Mouse (Mus musculus) liver, embryonic 15.5 days (tissue): ENCODE data around the gene Btnl1. TPM values are rescaled to one million over a fixed set of nuclear protein-coding genes. Genes with fewer than 3 reads are reported as not detected.

Source experiments
- ATAC-seq: fragments of 200-750 bp; cut with Nextera tagmentation; 2 replicates; pipeline ENCODE4 v1.8.0; 2017; ENCODE audit warnings: moderate number of reproducible peaks, mild to moderate bottlenecking, moderate library complexity; ENCODE audit not compliant: insufficient read depth
- H3K27ac ChIP-seq: fragments of 300-500 bp; sonication (generic); replicated peaks from 2 replicates; pipeline ENCODE4 v1.5.1; 2015; ENCODE audit warnings: mild to moderate bottlenecking, inconsistent platforms
- H3K27me3 ChIP-seq: fragments of 300-500 bp; sonication (generic); 2 replicates; pipeline ENCODE4 v1.6.1; 2015; ENCODE audit warnings: mild to moderate bottlenecking, inconsistent platforms
- H3K36me3 ChIP-seq: fragments of 300-500 bp; sonication (generic); replicated peaks from 2 replicates; pipeline ENCODE4 v1.6.1; 2015; ENCODE audit warnings: moderate library complexity, mild to moderate bottlenecking, inconsistent platforms
- H3K4me1 ChIP-seq: fragments of 300-500 bp; sonication (generic); replicated peaks from 2 replicates; pipeline ENCODE4 v1.6.1; 2015; ENCODE audit warnings: inconsistent platforms
- H3K4me2 ChIP-seq: fragments of 300-500 bp; sonication (generic); 2 replicates; pipeline ENCODE4 v1.6.1; 2015; ENCODE audit warnings: moderate library complexity, mild to moderate bottlenecking, inconsistent platforms
- H3K4me3 ChIP-seq: fragments of 300-500 bp; sonication (generic); replicated peaks from 2 replicates; pipeline ENCODE4 v1.5.1; 2015; ENCODE audit warnings: mild to moderate bottlenecking, inconsistent platforms
- H3K9ac ChIP-seq: fragments of 300-500 bp; sonication (generic); 2 replicates; pipeline ENCODE4 v1.6.1; 2015; ENCODE audit warnings: moderate library complexity, mild to moderate bottlenecking, inconsistent platforms
- H3K9me3 ChIP-seq: fragments of 300-500 bp; sonication (generic); replicated peaks from 2 replicates; pipeline ENCODE4 v1.6.1; 2016; ENCODE audit warnings: inconsistent platforms
- WGBS: fragments of 180-500 bp; shearing (Covaris S2); methylation state at CpG from one replicate; pipeline ENCODE4 v1.1.7; 2015; ENCODE audit warnings: mixed read lengths; ENCODE audit not compliant: insufficient replicate concordance; 5-methylcytosine and 5-hydroxymethylcytosine counted together
- polyA plus RNA-seq: library from polyadenylated mRNA; unstranded; fragments of >200 nt; fragmentation: Nextera tagmentation; extraction: Ambion mirVana; gene quantifications from 2 replicates; pipeline ENCODE4 v1.2.1, GENCODE M21; 2015

Btnl1 gene
- polyA plus RNA-seq, result 0.05 TPM in 1 of 2 replicates, not detected in the other

DNA sequence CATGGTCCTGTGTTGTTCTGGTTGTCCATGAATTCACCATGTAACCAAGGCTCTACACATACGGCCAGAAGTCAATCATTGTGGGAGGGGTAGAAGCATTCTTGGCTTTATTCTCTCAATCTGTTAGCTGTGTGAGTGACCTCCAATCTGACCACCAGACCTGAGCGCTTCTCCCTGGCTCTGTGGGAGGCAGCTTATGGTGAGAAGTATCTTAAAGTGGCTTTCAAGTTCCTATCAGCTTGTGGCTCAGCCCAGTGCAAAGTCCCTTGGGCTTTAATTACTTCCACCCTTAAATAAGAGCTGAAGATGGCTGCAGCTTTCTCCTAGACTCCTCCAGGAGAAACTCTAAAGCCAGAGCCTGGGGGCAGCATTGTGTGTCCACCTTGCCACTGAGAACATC, at the start of gene Btnl1:
Btnl1 (plus strand) TSS at position 286 of the 400 bp plus-strand sequence.
- no peak within 1 kb of the TSS for H3K4me3 ChIP-seq
- no peak for ATAC-seq
- 49% methylated on average over 2 of the region's 2 CpGs for WGBS
- H3K4me1 ChIP-seq, result no peaks in the 10 kb centered on the region
- no peak within 1 kb of the TSS for H3K9ac ChIP-seq
- no peaks in the 10 kb centered on the region for H3K27me3 ChIP-seq
- H3K4me2 ChIP-seq, result no peak within 1 kb of the TSS
- H3K9me3 ChIP-seq, result no peaks in the 10 kb centered on the region
- H3K36me3 ChIP-seq, result no peaks in the 10 kb centered on the region
- H3K27ac ChIP-seq, result no peak within 1 kb of the TSS

- WGBS, result 23% methylated on average over 2 of the region's 2 CpGs
- H3K4me2 ChIP-seq, result no peak overlapping the region
- no peaks in the 10 kb centered on the region for H3K36me3 ChIP-seq
- H3K4me3 ChIP-seq, result no peak overlapping the region
- ATAC-seq, result no peak
- H3K9ac ChIP-seq, result no peak overlapping the region
- no peak overlapping the region for H3K27ac ChIP-seq
- no peaks in the 10 kb centered on the region for H3K27me3 ChIP-seq
- H3K9me3 ChIP-seq, result no peaks in the 10 kb centered on the region
- no peaks in the 10 kb centered on the region for H3K4me1 ChIP-seq
These were observed 47.1 kb upstream of the Btnl1 start for GRCm38 (mm10) chr17:34329807-34330206.

DNA sequence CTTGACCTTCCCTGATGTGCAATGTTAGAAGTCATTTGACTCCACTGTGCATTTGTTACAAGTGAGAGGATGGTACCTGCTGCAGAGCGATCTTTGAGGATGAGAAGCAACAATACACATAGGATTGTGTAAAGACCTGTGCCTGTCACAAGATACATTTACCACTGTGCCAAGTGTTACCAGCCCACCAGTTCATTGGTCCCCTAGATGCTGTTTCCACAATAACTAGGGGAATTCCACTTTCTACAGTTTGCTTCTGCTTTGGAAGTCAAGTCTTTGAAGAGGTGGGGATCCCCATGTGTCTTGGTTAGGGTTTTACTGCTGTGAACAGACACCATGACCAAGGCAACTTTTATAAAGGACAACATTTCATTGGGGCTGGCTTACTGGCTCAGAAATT, 45.7 kb upstream of the Btnl1 start:
- no peak overlapping the region for H3K27ac ChIP-seq
- no peak overlapping the region for H3K4me2 ChIP-seq
- no peak overlapping the region for H3K9ac ChIP-seq
- ATAC-seq, result no peak
- H3K4me3 ChIP-seq, result no peak overlapping the region
- 66% methylated on average over 1 of the region's 1 CpGs for WGBS
- H3K9me3 ChIP-seq, result no peaks in the 10 kb centered on the region
- H3K4me1 ChIP-seq, result no peaks in the 10 kb centered on the region
- H3K36me3 ChIP-seq, result no peaks in the 10 kb centered on the region
- no peaks in the 10 kb centered on the region for H3K27me3 ChIP-seq

- no peak for ATAC-seq
- H3K27ac ChIP-seq, result no peak overlapping the region
- H3K9ac ChIP-seq, result no peak overlapping the region
- no peak overlapping the region for H3K4me2 ChIP-seq
- 15% methylated on average over 3 of the region's 3 CpGs for WGBS
- no peaks in the 10 kb centered on the region for H3K9me3 ChIP-seq
- no peak overlapping the region for H3K4me3 ChIP-seq
- no peaks in the 10 kb centered on the region for H3K4me1 ChIP-seq
- no peaks in the 10 kb centered on the region for H3K36me3 ChIP-seq
- H3K27me3 ChIP-seq, result no peaks in the 10 kb centered on the region
These were observed 36.1 kb upstream of the Btnl1 start for GRCm38 (mm10) chr17:34340619-34341402.

- 66% methylated on average over 4 of the region's 4 CpGs for WGBS
- Histone ChIP-seq H3K4me2 (no peak overlapping the region), H3K36me3 (no peaks in the 10 kb centered on the region), H3K9me3 (no peaks in the 10 kb centered on the region), H3K4me3 (no peak overlapping the region), H3K4me1 (no peaks in the 10 kb centered on the region), H3K27ac (no peak overlapping the region), H3K9ac (no peak overlapping the region), H3K27me3 (peaks cover 1% of the 10 kb centered on the region; the same call in 1 of the 2 replicates)
- no peak for ATAC-seq
These were observed 32.0 kb upstream of the Btnl1 start for GRCm38 (mm10) chr17:34344882-34345281.

DNA sequence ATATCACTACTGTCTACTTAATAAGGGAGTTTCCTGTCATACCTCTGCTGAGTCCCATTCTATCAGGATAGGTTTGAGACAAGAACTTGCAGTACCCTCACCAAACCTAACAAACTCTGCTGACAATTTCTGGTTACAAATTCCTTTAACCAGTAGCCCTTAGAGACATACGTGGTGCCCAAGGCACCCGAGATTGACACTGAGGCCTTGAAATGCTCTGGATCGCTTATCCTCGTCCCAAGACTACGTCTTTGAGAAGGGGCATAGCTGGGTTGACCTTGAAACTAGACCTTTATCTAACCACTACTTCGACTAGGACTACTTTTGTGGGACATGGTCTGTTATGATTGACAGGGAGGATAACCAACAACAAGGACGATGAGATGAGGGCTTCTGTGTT, 31.4 kb upstream of the Btnl1 start:
- Histone ChIP-seq H3K36me3 (no peaks in the 10 kb centered on the region), H3K4me2 (no peak overlapping the region), H3K27me3 (peaks cover 3% of the 10 kb centered on the region; the same call in 1 of the 2 replicates), H3K4me1 (no peaks in the 10 kb centered on the region), H3K27ac (no peak overlapping the region), H3K9ac (no peak overlapping the region), H3K9me3 (no peaks in the 10 kb centered on the region), H3K4me3 (no peak overlapping the region)
- ATAC-seq, result no peak
- 50% methylated on average over 7 of the region's 7 CpGs for WGBS

DNA sequence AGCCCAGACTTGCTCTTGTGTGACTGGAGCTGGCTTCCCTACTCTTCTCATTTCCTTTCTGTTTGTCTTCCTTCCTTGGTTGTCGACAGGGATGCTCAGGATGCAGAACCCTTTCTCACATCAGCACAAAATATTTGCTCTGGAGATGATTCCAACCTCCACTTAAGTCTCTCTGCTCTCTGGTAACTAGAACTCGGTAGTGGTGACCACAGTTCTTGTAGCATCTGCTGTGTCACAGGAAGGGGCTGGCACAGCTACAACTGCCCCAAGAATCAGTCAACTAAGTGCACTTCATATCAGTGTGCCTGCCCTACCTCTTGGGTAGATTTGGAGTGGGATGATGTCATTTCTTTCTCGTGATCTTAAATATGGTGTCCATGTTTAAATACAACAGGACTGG, 30.9 kb upstream of the Btnl1 start:
- 25% methylated on average over 3 of the region's 3 CpGs for WGBS
- no peaks in the 10 kb centered on the region for H3K9me3 ChIP-seq

DNA sequence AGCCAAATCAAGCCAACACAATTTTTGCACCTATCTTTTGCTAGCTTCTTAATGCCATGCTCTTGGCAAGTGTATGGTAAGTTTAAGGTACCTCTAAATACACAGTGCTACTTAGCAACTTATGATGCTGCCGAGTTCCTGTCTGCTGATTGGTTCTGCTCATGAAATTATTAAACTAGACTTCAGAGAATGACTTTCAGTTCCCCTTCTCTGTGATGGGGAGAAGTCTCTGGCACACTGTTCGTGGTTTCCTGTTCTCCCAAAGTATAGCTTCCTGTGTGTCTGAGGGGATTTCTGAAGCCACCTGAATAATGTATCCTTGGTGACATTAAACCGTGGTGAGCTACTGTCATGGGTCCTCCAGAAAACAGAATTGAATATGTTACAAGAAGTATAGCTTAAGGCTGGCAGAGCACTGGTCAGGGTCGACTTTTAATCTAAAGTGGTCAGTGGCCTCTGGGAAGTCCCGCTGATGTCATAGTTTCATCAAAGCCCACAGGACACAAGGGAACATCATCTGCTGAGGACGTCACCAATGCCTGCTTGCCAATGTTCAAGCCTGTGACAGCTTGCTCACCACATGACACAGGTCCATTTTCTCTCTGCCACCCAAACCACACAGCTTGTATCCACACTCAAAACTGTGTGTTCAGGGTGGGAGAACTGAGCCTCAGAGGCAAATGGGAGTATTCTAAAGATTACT, 29.2 kb upstream of the Btnl1 start:
- Histone ChIP-seq H3K27ac (no peak overlapping the region), H3K9me3 (no peaks in the 10 kb centered on the region), H3K27me3 (peaks cover 3% of the 10 kb centered on the region; the same call in 1 of the 2 replicates), H3K4me1 (no peaks in the 10 kb centered on the region), H3K9ac (no peak overlapping the region), H3K36me3 (no peaks in the 10 kb centered on the region), H3K4me3 (no peak overlapping the region), H3K4me2 (no peak overlapping the region)
- no peak for ATAC-seq
- 23% methylated on average over 6 of the region's 6 CpGs for WGBS

More for the DNA sequence above, 30.9 kb upstream of the Btnl1 start:
- no peak overlapping the region for H3K27ac ChIP-seq
- no peak overlapping the region for H3K4me3 ChIP-seq
- no peak overlapping the region for H3K4me2 ChIP-seq
- no peaks in the 10 kb centered on the region for H3K36me3 ChIP-seq
- H3K27me3 ChIP-seq, result peaks cover 3% of the 10 kb centered on the region; the same call in 1 of the 2 replicates
- H3K9ac ChIP-seq, result no peak overlapping the region
- H3K4me1 ChIP-seq, result no peaks in the 10 kb centered on the region
- no peak for ATAC-seq

- Histone ChIP-seq H3K36me3 (no peaks in the 10 kb centered on the region), H3K27ac (no peak overlapping the region), H3K9me3 (no peaks in the 10 kb centered on the region), H3K4me1 (no peaks in the 10 kb centered on the region), H3K4me2 (no peak overlapping the region), H3K4me3 (no peak overlapping the region), H3K9ac (no peak overlapping the region), H3K27me3 (peaks cover 3% of the 10 kb centered on the region; the same call in 1 of the 2 replicates)
- WGBS, result 2% methylated on average over 4 of the region's 4 CpGs
- ATAC-seq, result no peak
These were observed 27.5 kb upstream of the Btnl1 start for GRCm38 (mm10) chr17:34349429-34349828.

DNA sequence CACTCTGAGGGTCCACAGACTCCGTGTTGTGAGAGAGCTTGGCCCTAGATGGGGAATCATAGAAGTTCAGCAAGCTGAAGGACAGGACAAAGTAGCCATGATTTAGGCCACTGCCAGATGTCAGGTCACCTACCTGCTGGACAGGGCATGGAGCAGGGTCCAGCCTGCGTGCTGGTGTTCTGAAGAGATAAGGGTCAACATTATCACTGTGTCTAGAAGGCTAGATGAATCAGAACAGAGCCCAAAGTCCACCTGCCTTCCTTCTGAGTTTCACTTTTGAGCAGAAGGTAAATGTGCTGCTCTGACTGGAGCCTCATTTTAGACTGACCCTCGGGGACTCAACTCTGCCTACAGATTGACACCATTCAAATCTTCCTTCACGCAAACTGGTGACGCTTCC, 22.4 kb upstream of the Btnl1 start, which contains the start of gene Btnl2:
Btnl2 (plus strand) TSS at position 284 of the 400 bp plus-strand sequence.
- 57% methylated on average over 5 of the region's 5 CpGs for WGBS
- Histone ChIP-seq H3K4me1 (no peaks in the 10 kb centered on the region), H3K27me3 (peaks cover 3% of the 10 kb centered on the region; the same call in 1 of the 2 replicates), H3K4me2 (no peak within 1 kb of the TSS), H3K4me3 (no peak within 1 kb of the TSS), H3K36me3 (no peaks in the 10 kb centered on the region), H3K9me3 (no peaks in the 10 kb centered on the region), H3K27ac (no peak within 1 kb of the TSS), H3K9ac (no peak within 1 kb of the TSS)
- no peak for ATAC-seq

DNA sequence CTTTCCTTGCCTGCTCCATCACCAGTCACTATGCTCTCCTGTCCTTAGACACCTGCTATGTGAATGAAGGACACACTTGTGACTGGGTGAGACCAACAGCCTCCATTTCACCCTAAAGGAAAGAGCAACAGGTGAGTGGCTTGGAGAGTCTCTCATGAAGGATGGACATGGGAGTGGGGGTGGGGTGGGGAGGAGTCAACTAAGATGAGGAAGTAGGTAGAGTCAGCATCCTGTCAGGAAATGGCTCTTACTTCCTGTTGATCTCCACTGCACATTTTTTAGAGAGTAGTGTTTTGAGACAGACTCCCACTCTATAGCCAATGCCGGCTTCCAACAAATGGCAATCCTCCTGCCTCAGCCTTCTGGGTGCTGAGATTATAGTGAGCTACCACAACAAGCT, 22.0 kb upstream of the Btnl1 start:
- no peak overlapping the region for H3K4me3 ChIP-seq
- H3K27ac ChIP-seq, result no peak overlapping the region
- peaks cover under 1% of the 10 kb centered on the region; the same call in 1 of the 2 replicates for H3K27me3 ChIP-seq
- H3K4me1 ChIP-seq, result no peaks in the 10 kb centered on the region
- WGBS, result 12% methylated on average over 1 of the region's 1 CpGs
- H3K36me3 ChIP-seq, result no peaks in the 10 kb centered on the region
- H3K4me2 ChIP-seq, result no peak overlapping the region
- no peak overlapping the region for H3K9ac ChIP-seq
- H3K9me3 ChIP-seq, result no peaks in the 10 kb centered on the region
- ATAC-seq, result no peak
